Mouse (Mus musculus) ES-Bruce4 (cell line): ENCODE measurements around the gene Fam20c.

Experiments
- CTCF ChIP-seq: IDR thresholded peaks from one replicate; pipeline ENCODE4 v1.8.1; 2011; ENCODE audit warnings: low read depth, low read length
- POLR2A ChIP-seq: IDR thresholded peaks from one replicate; pipeline ENCODE4 v1.8.1; 2011; ENCODE audit warnings: low read length; ENCODE audit not compliant: insufficient read depth

- no peak for TF ChIP-seq POLR2A
- peak; percentile 89 for TF ChIP-seq CTCF
Measured at GRCm38 (mm10) chr5:138857010-138857617, 102.8 kb downstream of the Fam20c start.
